Mouse (Mus musculus) forebrain, embryonic 13.5 days (tissue): ENCODE results near the gene Pou5f1. TPM values are rescaled to one million over a fixed set of nuclear protein-coding genes. Genes with fewer than 3 reads are reported as not detected.
A peak's percentile ranks its signal among the peaks of the same experiment; 100 is the strongest.

Experiments
- ATAC-seq: fragments of 200-750 bp; cut with Nextera tagmentation; 2 replicates; pipeline ENCODE4 v1.8.0; 2017
- H3K27ac ChIP-seq: fragments of 300-500 bp; sonication (generic); 2 replicates; pipeline ENCODE4 v1.5.1; 2015; ENCODE audit warnings: inconsistent platforms, mild to moderate bottlenecking, moderate library complexity
- H3K27me3 ChIP-seq: fragments of 300-500 bp; sonication (generic); 2 replicates; pipeline ENCODE4 v1.6.1; 2015; ENCODE audit warnings: mild to moderate bottlenecking, inconsistent platforms
- H3K36me3 ChIP-seq: fragments of 300-500 bp; sonication (generic); 2 replicates; pipeline ENCODE4 v1.6.1; 2015; ENCODE audit warnings: mild to moderate bottlenecking, inconsistent platforms; ENCODE audit not compliant: poor library complexity, severe bottlenecking
- H3K4me1 ChIP-seq: fragments of 300-500 bp; sonication (generic); 2 replicates; pipeline ENCODE4 v1.6.1; 2015; ENCODE audit warnings: inconsistent platforms
- H3K4me2 ChIP-seq: fragments of 300-500 bp; sonication (generic); 2 replicates; pipeline ENCODE4 v1.6.1; 2015; ENCODE audit warnings: inconsistent platforms, mild to moderate bottlenecking, moderate library complexity
- H3K4me3 ChIP-seq: fragments of 300-500 bp; sonication (generic); 2 replicates; pipeline ENCODE4 v1.5.1; 2015; ENCODE audit warnings: mild to moderate bottlenecking, inconsistent platforms
- H3K9ac ChIP-seq: fragments of 300-500 bp; sonication (generic); 2 replicates; pipeline ENCODE4 v1.6.1; 2015; ENCODE audit warnings: mild to moderate bottlenecking, inconsistent platforms
- H3K9me3 ChIP-seq: fragments of 300-500 bp; sonication (generic); replicated peaks from 2 replicates; pipeline ENCODE4 v1.6.1; 2016; ENCODE audit warnings: inconsistent platforms
- WGBS: fragments of 180-500 bp; shearing (Covaris S2); methylation state at CpG from one replicate; pipeline ENCODE4 v1.1.7; 2015; 5-methylcytosine and 5-hydroxymethylcytosine counted together
- polyA plus RNA-seq: library from polyadenylated mRNA; unstranded; fragments of >200 nt; fragmentation: Nextera tagmentation; extraction: Ambion mirVana; gene quantifications from 2 replicates; pipeline ENCODE4 v1.2.1, GENCODE M21; 2015

The Pou5f1 gene
- polyA plus RNA-seq, 1 experiment from 2014 or later = not detected

- Histone ChIP-seq H3K4me3 (no peak overlapping the region), H3K4me1 (peaks cover 19% of the 10 kb centered on the region; the same call in 1 of the 2 replicates), H3K27ac (no peak overlapping the region), H3K4me2 (no peak overlapping the region), H3K9me3 (no peaks in the 10 kb centered on the region), H3K9ac (no peak overlapping the region), H3K36me3 (no peaks in the 10 kb centered on the region), H3K27me3 (0 out of 2 replicates have a peak, but pooled peaks cover 3% of the 10 kb centered on the region)
- no peak for ATAC-seq
- 79% methylated on average over 15 of the region's 15 CpGs for WGBS
These were observed 37.1 kb downstream of the Pou5f1 start for GRCm38 (mm10) chr17:35542761-35543411.

- 40% methylated on average over 14 of the region's 14 CpGs for WGBS
- Histone ChIP-seq H3K4me3 (no peak overlapping the region), H3K36me3 (no peaks in the 10 kb centered on the region), H3K27ac (no peak overlapping the region), H3K9ac (no peak overlapping the region), H3K27me3 (0 out of 2 replicates have a peak, but pooled peaks cover 3% of the 10 kb centered on the region), H3K9me3 (no peaks in the 10 kb centered on the region), H3K4me1 (peaks cover 19% of the 10 kb centered on the region; the same call in 1 of the 2 replicates), H3K4me2 (no peak overlapping the region)
- ATAC-seq = no peak
These were observed 37.6 kb downstream of the Pou5f1 start for GRCm38 (mm10) chr17:35543412-35543861.

GRCm38 (mm10) chr17:35544001-35544400 is 38.2 kb downstream of the Pou5f1 start:
- Histone ChIP-seq H3K9me3 (no peaks in the 10 kb centered on the region), H3K4me2 (no peak overlapping the region), H3K9ac (no peak overlapping the region), H3K27me3 (0 out of 2 replicates have a peak, but pooled peaks cover 3% of the 10 kb centered on the region), H3K36me3 (no peaks in the 10 kb centered on the region), H3K4me1 (peaks cover 19% of the 10 kb centered on the region; the same call in 1 of the 2 replicates), H3K4me3 (no peak overlapping the region), H3K27ac (no peak overlapping the region)
- WGBS = 85% methylated on average over 6 of the region's 6 CpGs
- no peak for ATAC-seq

GRCm38 (mm10) chr17:35544680-35545079 is 38.9 kb downstream of the Pou5f1 start:
- no peak overlapping the region for H3K27ac ChIP-seq
- 0 out of 2 replicates have a peak, but pooled peaks cover 3% of the 10 kb centered on the region for H3K27me3 ChIP-seq
- H3K4me2 ChIP-seq = no peak overlapping the region
- no peaks in the 10 kb centered on the region for H3K9me3 ChIP-seq
- WGBS = 28% methylated on average over 6 of the region's 6 CpGs
- no peak overlapping the region for H3K9ac ChIP-seq
- ATAC-seq = peak; percentile 36; the same call in 1 of the 2 replicates
- no peak overlapping the region for H3K4me3 ChIP-seq
- no peaks in the 10 kb centered on the region for H3K36me3 ChIP-seq
- peaks cover 23% of the 10 kb centered on the region; the same call in 1 of the 2 replicates for H3K4me1 ChIP-seq

- no peaks in the 10 kb centered on the region for H3K36me3 ChIP-seq
- H3K4me3 ChIP-seq = no peak overlapping the region
- H3K9ac ChIP-seq = no peak overlapping the region
- H3K27ac ChIP-seq = no peak overlapping the region
- H3K4me2 ChIP-seq = no peak overlapping the region
- peaks cover 23% of the 10 kb centered on the region; the same call in 1 of the 2 replicates for H3K4me1 ChIP-seq
- 55% methylated on average over 2 of the region's 2 CpGs for WGBS
- H3K9me3 ChIP-seq = no peaks in the 10 kb centered on the region
- ATAC-seq = no peak
- H3K27me3 ChIP-seq = 0 out of 2 replicates have a peak, but pooled peaks cover 3% of the 10 kb centered on the region
These were observed 41.6 kb downstream of the Pou5f1 start for GRCm38 (mm10) chr17:35547465-35547864.

- Histone ChIP-seq H3K27me3 (0 out of 2 replicates have a peak, but pooled peaks cover 3% of the 10 kb centered on the region), H3K4me2 (no peak overlapping the region), H3K4me3 (no peak overlapping the region), H3K9ac (no peak overlapping the region), H3K36me3 (no peaks in the 10 kb centered on the region), H3K27ac (no peak overlapping the region), H3K9me3 (no peaks in the 10 kb centered on the region), H3K4me1 (peaks cover 14% of the 10 kb centered on the region; the same call in 1 of the 2 replicates)
- ATAC-seq = no peak
- 14% methylated on average over 5 of the region's 5 CpGs for WGBS
These were observed 42.8 kb downstream of the Pou5f1 start for GRCm38 (mm10) chr17:35548636-35549035.

- Histone ChIP-seq H3K9ac (no peak overlapping the region), H3K4me3 (no peak overlapping the region), H3K36me3 (no peaks in the 10 kb centered on the region), H3K9me3 (no peaks in the 10 kb centered on the region), H3K27me3 (0 out of 2 replicates have a peak, but pooled peaks cover 3% of the 10 kb centered on the region), H3K4me2 (no peak overlapping the region), H3K27ac (0 out of 2 replicates have a peak overlapping the region, but pooled peaks have one; percentile 19), H3K4me1 (peaks cover 14% of the 10 kb centered on the region; the same call in 1 of the 2 replicates)
- 57% methylated on average over 15 of the region's 15 CpGs for WGBS
- peak; percentile 41; the same call in 1 of the 2 replicates for ATAC-seq
These were observed 43.8 kb downstream of the Pou5f1 start for GRCm38 (mm10) chr17:35549437-35550142.

GRCm38 (mm10) chr17:35550143-35550494 is 44.3 kb downstream of the Pou5f1 start:
- H3K27ac ChIP-seq = no peak overlapping the region
- peaks cover 14% of the 10 kb centered on the region; the same call in 1 of the 2 replicates for H3K4me1 ChIP-seq
- 0 out of 2 replicates have a peak, but pooled peaks cover 3% of the 10 kb centered on the region for H3K27me3 ChIP-seq
- WGBS = 94% methylated on average over 4 of the region's 4 CpGs
- no peak overlapping the region for H3K9ac ChIP-seq
- H3K9me3 ChIP-seq = no peaks in the 10 kb centered on the region
- no peak for ATAC-seq
- H3K4me2 ChIP-seq = no peak overlapping the region
- no peaks in the 10 kb centered on the region for H3K36me3 ChIP-seq
- no peak overlapping the region for H3K4me3 ChIP-seq

- Histone ChIP-seq H3K27me3 (0 out of 2 replicates have a peak, but pooled peaks cover 3% of the 10 kb centered on the region), H3K9ac (no peak overlapping the region), H3K9me3 (no peaks in the 10 kb centered on the region), H3K4me2 (no peak overlapping the region), H3K4me3 (no peak overlapping the region), H3K4me1 (peaks cover 14% of the 10 kb centered on the region; the same call in 1 of the 2 replicates), H3K27ac (no peak overlapping the region), H3K36me3 (no peaks in the 10 kb centered on the region)
- ATAC-seq = no peak
- 58% methylated on average over 8 of the region's 8 CpGs for WGBS
These were observed 45.1 kb downstream of the Pou5f1 start for GRCm38 (mm10) chr17:35550871-35551270.

- H3K9me3 ChIP-seq = no peaks in the 10 kb centered on the region
- no peaks in the 10 kb centered on the region for H3K36me3 ChIP-seq
These were observed 46.1 kb downstream of the Pou5f1 start, which contains the start of gene Cdsn for GRCm38 (mm10) chr17:35551881-35552414. TSS of gene Cdsn (plus strand) at chr17:35552128.

GRCm38 (mm10) chr17:35554321-35554720 is 48.5 kb downstream of the Pou5f1 start:
- Histone ChIP-seq H3K9me3 (no peaks in the 10 kb centered on the region), H3K27ac (no peak overlapping the region), H3K9ac (no peak overlapping the region), H3K4me2 (no peak overlapping the region), H3K4me3 (no peak overlapping the region), H3K4me1 (0 out of 2 replicates have a peak, but pooled peaks cover 3% of the 10 kb centered on the region), H3K27me3 (no peaks in the 10 kb centered on the region), H3K36me3 (no peaks in the 10 kb centered on the region)
- WGBS = 80% methylated on average over 5 of the region's 5 CpGs
- ATAC-seq = no peak

More at GRCm38 (mm10) chr17:35551881-35552414, 46.1 kb downstream of the Pou5f1 start, which contains the start of gene Cdsn:
- no peak within 1 kb of the TSS for H3K4me3 ChIP-seq
- H3K9ac ChIP-seq = no peak within 1 kb of the TSS
- WGBS = 73% methylated on average over 10 of the region's 10 CpGs
- H3K4me2 ChIP-seq = no peak within 1 kb of the TSS
- peaks cover 8% of the 10 kb centered on the region; the same call in 1 of the 2 replicates for H3K4me1 ChIP-seq
- no peak within 1 kb of the TSS for H3K27ac ChIP-seq
- 0 out of 2 replicates have a peak, but pooled peaks cover 3% of the 10 kb centered on the region for H3K27me3 ChIP-seq
- no peak for ATAC-seq
